Mouse (Mus musculus) liver, adult 2 months (tissue): ENCODE results near the gene Fam102a.

Source experiments
- CTCF ChIP-seq: fragments of 200-500 bp; IDR thresholded peaks from 2 replicates; pipeline ENCODE4 v1.5.1; 2011; ENCODE audit warnings: low read depth, low read length, control low read depth
- POLR2A ChIP-seq: fragments of 200-500 bp; IDR thresholded peaks from 2 replicates; pipeline ENCODE4 v1.6.1; 2011; ENCODE audit warnings: low read length, control low read depth; ENCODE audit not compliant: insufficient read depth; ENCODE audit errors: extremely low read depth

DNA sequence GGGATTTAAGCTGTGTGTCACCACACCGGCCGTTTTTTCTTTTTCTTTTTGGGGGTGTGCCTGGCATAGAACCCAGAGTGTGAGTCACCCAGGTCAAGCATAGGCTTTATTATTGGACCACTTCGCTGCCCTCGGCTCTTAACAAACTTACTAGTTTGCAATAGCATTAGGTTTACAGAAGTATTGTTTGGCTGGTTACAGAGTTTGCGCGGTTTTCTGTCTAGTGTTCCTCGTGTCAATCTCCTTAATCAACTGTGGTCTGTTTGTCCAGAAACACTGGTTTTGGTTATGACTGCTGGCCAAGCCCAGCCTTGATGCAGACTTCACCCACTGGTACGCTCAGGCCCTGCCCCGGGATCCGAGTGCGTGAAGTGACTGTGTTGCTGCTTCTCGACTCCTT is 32.3 kb upstream of the Fam102a start:
- TF ChIP-seq POLR2A (no peak), CTCF (no peak)
